Mouse (Mus musculus) hindbrain, embryonic 10.5 days (tissue): ENCODE data around the gene Tnxb. TPM values are rescaled to one million over a fixed set of nuclear protein-coding genes. Genes with fewer than 3 reads are reported as not detected.
"Not testable (repeated sequence)": the region's sequence is repeated elsewhere in the genome, so short reads cannot be mapped to it uniquely, and the experiment has no call there.

Experiments
- DNase-seq: peaks from one replicate; pipeline ENCODE4 v3.0.0-alpha.2; 2017; ENCODE audit warnings: low spot score
- H3K27ac ChIP-seq: fragments of 300-500 bp; sonication (generic); 2 replicates; pipeline ENCODE4 v1.5.1; 2016; ENCODE audit warnings: mild to moderate bottlenecking, moderate library complexity
- H3K27me3 ChIP-seq: fragments of 300-500 bp; sonication (generic); 2 replicates; pipeline ENCODE4 v1.6.1; 2016; ENCODE audit warnings: mild to moderate bottlenecking; ENCODE audit not compliant: poor library complexity, insufficient read depth, severe bottlenecking
- H3K36me3 ChIP-seq: fragments of 300-500 bp; sonication (generic); 2 replicates; pipeline ENCODE4 v1.6.1; 2016; ENCODE audit warnings: mild to moderate bottlenecking, moderate library complexity
- H3K4me1 ChIP-seq: fragments of 300-500 bp; sonication (generic); replicated peaks from 2 replicates; pipeline ENCODE4 v1.6.1; 2016; ENCODE audit warnings: mild to moderate bottlenecking
- H3K4me3 ChIP-seq: fragments of 300-500 bp; sonication (generic); 2 replicates; pipeline ENCODE4 v1.5.1; 2016; ENCODE audit warnings: mild to moderate bottlenecking, moderate library complexity
- H3K9me3 ChIP-seq: fragments of 300-500 bp; sonication (generic); 2 replicates; pipeline ENCODE4 v1.6.1; 2016; ENCODE audit warnings: mild to moderate bottlenecking, moderate library complexity
- WGBS: fragments of 180-500 bp; shearing (Covaris S2); methylation state at CpG from one replicate; pipeline ENCODE4 v1.1.7; 2016; 5-methylcytosine and 5-hydroxymethylcytosine counted together
- polyA plus RNA-seq: library from polyadenylated mRNA; unstranded; fragments of >200 nt; fragmentation: Nextera tagmentation; extraction: Ambion mirVana; gene quantifications from 2 replicates; pipeline ENCODE4 v1.2.1, GENCODE M21; 2016

Gene Tnxb
- polyA plus RNA-seq, 1 experiment from 2014 or later: 0.01 TPM

DNA sequence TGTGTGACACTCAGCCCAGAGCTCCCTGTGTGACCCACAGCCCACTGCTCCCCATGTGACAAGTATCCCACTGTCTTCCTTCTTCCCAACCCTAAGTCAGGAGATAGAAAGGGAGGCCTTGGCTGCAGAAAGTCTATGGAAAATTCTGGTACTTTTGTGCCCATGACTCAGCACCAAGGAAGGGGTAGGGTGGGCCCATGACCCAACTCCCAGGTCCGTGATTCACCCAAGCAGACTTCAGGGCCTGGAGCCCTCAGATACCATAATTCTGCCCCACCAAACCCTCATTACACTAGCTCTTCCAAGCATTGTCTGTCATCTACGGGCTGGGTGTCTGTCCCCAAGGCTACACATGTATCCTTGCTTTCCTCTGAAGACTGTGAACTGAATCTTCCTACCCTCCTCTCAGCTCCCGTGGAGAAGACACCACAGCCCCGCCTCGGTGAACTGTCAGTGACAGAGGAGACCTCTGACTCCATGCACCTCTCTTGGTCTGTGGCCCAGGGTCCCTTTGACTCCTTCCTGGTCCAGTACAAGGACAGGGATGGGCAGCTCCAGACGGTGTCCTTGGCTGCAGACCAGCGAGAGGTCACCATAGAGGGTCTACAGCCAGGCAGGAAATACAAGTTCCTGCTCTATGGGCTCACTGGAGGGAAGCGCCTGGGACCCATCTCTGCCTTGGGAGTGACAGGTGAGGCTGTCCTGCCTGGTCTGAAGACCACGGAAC lies 44.0 kb downstream of the Tnxb start:
- H3K4me3 ChIP-seq, DNase-seq, H3K36me3 ChIP-seq, H3K27ac ChIP-seq, H3K4me1 ChIP-seq, H3K9me3 ChIP-seq, H3K27me3 ChIP-seq: not testable (repeated sequence)
- 83% methylated on average over 9 of the region's 9 CpGs for WGBS

DNA sequence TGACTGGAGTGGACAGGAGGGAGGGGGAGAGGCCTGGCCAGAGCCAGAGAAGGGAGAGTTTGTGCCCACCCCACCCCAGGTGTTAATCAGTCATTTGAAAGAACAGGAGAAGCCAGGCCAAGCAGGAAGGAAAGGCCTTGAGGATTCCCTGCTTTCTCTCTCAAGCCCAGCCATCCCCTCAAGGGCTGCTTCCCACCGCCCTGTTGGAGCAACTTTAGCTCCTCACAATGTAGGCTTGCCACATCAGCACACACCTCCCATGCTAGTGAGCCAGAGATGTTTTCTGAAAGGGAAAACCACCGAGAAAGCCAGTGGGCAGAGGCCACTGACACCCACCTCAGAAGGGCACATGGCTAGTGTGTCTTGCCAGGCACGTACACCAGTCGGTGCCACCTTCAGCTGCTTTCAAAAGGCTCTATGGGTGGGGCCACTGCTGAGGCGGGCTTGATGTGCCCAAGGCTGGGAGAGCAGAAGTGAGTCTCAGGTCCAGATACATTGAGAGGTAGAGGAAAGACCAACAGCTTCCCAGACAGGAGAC lies 44.6 kb downstream of the Tnxb start:
- H3K27ac ChIP-seq, H3K36me3 ChIP-seq, H3K27me3 ChIP-seq, H3K9me3 ChIP-seq, H3K4me3 ChIP-seq, DNase-seq, H3K4me1 ChIP-seq: not testable (repeated sequence)
- 80% methylated on average over 5 of the region's 5 CpGs for WGBS

DNA sequence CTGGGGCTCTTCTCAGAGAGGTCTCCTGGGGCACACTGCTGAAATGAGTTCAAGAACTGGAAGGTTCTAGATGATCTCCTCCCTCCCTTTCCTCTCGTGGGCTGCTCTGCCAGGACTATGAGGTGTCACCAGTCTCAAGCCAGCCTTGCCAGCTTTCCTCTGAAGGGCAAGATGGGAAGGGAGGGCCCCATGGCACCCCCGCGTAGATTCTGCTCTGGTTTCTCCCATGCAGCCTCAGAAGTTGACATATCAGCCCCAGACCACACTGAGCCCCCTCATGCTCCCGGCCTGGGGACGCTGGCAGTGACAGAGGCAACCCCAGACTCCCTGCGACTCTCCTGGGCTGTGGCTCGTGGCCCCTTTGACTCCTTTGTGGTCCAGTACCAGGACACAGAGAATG lies 45.1 kb downstream of the Tnxb start:
- not testable (repeated sequence) for H3K27me3 ChIP-seq, H3K9me3 ChIP-seq, H3K4me1 ChIP-seq, H3K4me3 ChIP-seq, H3K36me3 ChIP-seq, DNase-seq, H3K27ac ChIP-seq
- 87% methylated on average over 7 of the region's 7 CpGs for WGBS

DNA sequence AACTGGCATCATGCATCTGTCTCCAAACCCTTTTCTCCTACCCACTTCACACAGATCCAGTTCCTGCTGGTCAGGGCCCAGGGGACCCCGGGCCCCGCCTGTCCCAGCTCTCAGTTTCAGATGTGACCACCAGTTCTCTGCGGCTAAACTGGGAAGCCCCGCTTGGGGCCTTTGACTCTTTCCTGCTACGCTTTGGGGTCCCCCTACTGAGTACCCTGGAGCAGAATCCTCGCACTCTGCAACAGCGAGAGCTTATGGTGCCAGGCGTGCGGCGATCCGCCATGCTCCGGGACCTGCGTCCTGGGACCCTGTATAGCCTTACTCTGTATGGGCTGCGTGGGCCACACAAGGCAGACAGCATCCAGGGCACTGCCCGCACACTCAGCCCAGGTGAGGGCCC lies 45.9 kb downstream of the Tnxb start:
- DNase-seq: no peak
- 89% methylated on average over 15 of the region's 15 CpGs for WGBS
- H3K9me3 ChIP-seq: no peaks in the 10 kb centered on the region
- H3K4me1 ChIP-seq: no peaks in the 10 kb centered on the region
- H3K27me3 ChIP-seq: no peaks in the 10 kb centered on the region
- no peak overlapping the region for H3K27ac ChIP-seq
- no peaks in the 10 kb centered on the region for H3K36me3 ChIP-seq
- no peak overlapping the region for H3K4me3 ChIP-seq

DNA sequence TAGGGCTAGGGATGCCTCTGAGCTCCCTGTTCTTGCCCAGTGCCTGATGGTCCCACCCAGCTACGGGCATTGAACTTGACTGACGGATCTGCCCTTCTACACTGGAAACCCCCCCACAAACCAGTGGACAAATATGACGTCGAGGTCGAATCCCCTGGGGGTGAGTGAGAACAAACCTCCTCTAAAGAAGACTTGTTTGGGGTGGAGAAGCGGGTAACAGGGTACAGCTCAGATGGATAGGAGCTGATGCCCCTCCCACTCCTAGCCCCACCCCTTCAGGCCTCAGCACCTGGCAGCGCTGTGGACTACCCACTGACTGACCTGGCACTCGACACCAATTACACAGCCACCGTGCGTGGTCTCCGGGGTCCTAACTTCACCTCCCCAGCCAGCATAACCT lies 47.1 kb downstream of the Tnxb start:
- no peak overlapping the region for H3K27ac ChIP-seq
- H3K27me3 ChIP-seq: no peaks in the 10 kb centered on the region
- no peak overlapping the region for H3K4me3 ChIP-seq
- H3K4me1 ChIP-seq: no peaks in the 10 kb centered on the region
- no peaks in the 10 kb centered on the region for H3K9me3 ChIP-seq
- WGBS: 82% methylated on average over 11 of the region's 11 CpGs
- no peak for DNase-seq
- no peaks in the 10 kb centered on the region for H3K36me3 ChIP-seq

DNA sequence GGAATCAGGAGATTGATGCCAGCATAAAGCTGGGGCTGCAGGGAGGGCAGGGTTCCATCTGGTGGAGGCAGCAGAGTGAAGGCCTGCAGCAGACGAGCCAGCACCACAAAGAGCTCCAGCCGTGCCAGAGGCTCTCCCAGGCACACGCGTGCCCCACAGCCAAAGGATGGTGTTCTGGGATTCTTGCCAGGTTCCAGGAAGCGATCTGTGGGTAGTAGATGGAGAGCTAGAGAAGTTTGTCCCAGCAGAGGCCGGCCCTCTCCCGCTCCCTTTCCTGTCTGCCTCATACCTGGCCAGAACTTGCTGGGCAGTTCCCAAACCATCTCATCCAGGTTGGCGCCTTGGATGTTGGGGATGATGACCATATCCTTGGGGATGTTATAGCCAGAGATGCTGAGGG lies 49.6 kb downstream of the Tnxb start:
- WGBS: 83% methylated on average over 8 of the region's 8 CpGs
- H3K27ac ChIP-seq, H3K27me3 ChIP-seq, H3K4me1 ChIP-seq, DNase-seq, H3K9me3 ChIP-seq, H3K4me3 ChIP-seq, H3K36me3 ChIP-seq: not testable (repeated sequence)

DNA sequence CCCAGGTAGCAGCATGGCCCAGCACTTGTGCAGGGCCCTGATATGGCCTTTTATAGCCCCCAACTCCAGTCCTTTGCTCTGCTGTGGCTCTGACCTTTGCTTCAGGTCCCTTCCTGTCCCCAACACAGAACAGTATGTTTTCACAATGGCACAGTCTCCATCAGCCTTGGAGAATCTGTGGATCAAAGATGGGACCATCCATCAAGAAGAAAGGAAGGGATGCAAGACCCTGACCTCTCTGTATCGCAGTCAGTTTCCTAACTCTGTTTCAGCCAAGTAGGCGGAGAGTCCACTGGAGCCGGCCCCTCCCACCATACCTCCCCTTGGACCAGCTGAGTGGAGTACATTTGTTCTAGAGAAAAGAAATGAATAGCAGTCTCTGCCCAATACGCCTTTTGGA lies 51.9 kb downstream of the Tnxb start:
- not testable (repeated sequence) for H3K27me3 ChIP-seq, DNase-seq, H3K27ac ChIP-seq, H3K4me1 ChIP-seq, H3K9me3 ChIP-seq, H3K4me3 ChIP-seq, H3K36me3 ChIP-seq
- WGBS: 83% methylated on average over 4 of the region's 4 CpGs

DNA sequence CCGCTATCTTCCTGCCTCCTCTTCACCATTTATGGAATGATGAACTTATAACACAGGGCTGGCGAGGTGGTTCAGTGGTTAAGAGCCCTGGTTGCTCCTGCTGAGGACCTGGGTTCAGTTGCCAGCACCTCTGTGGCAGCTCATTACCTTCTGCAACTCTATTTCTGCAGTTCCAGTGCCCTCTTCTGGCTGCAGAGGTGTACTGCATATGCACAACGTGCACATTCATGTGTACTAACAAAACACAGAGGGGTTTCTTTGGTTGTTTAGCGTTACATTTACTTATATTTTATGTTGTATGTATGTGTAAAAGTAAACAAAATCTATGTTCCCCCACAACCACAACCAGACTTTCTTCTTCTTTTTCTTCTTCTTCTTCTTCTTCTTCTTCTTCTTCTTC lies 52.7 kb downstream of the Tnxb start:
- DNase-seq: no peak
- peaks cover 8% of the 10 kb centered on the region; the same call in 1 of the 2 replicates for H3K9me3 ChIP-seq
- H3K4me1 ChIP-seq: no peaks in the 10 kb centered on the region
- no peaks in the 10 kb centered on the region for H3K36me3 ChIP-seq
- H3K4me3 ChIP-seq: no peak overlapping the region
- no peaks in the 10 kb centered on the region for H3K27me3 ChIP-seq
- WGBS: 86% methylated on average over 4 of the region's 4 CpGs
- no peak overlapping the region for H3K27ac ChIP-seq

DNA sequence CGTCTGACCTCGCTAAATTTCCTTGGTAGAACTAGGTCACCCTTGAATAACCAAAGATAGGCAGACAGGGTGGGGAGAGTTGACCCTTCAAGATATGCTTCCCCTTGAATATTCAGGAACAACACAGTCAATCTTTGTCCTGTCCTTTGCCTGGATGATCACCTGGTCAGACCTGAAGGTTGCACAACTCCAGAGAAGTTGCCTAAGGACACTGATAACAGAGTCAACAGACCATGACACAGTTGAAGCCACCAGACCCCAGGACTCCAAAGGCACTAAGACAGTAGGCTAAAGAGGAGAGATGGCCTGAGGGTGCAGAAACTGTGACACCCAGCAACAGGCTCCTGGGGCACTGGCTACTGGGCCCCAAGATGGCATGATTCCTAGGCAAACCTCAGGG lies 57.6 kb downstream of the Tnxb start:
- no peaks in the 10 kb centered on the region for H3K36me3 ChIP-seq
- H3K4me3 ChIP-seq: no peak overlapping the region
- no peaks in the 10 kb centered on the region for H3K27me3 ChIP-seq
- H3K4me1 ChIP-seq: 0 out of 2 replicates have a peak, but pooled peaks cover 2% of the 10 kb centered on the region
- 84% methylated on average over 2 of the region's 2 CpGs for WGBS
- H3K27ac ChIP-seq: no peak overlapping the region
- peaks cover 3% of the 10 kb centered on the region; the same call in 1 of the 2 replicates for H3K9me3 ChIP-seq
- DNase-seq: no peak

DNA sequence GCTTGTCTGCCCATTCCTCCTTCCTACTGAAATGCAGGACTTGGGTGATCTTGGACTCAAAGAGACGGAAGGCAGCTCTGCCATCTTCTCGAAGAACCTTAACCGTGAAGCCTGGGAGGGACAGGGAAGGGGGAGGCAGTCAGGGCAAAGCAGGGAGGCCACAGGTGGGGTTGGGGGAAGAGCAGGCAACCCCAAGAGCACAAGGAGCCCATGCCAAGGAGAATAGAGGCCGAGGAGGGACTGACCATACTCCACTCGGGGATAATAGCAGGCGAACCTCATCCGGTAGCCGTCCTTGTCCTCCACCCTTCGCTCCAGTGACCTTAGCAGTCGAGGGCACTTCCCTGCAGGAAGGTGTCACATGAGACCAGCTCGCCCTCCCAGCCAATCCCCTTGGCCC lies 58.8 kb downstream of the Tnxb start:
- H3K4me1 ChIP-seq, H3K27me3 ChIP-seq, DNase-seq, H3K27ac ChIP-seq, H3K36me3 ChIP-seq, H3K4me3 ChIP-seq, H3K9me3 ChIP-seq: not testable (repeated sequence)
- 79% methylated on average over 11 of the region's 11 CpGs for WGBS

DNA sequence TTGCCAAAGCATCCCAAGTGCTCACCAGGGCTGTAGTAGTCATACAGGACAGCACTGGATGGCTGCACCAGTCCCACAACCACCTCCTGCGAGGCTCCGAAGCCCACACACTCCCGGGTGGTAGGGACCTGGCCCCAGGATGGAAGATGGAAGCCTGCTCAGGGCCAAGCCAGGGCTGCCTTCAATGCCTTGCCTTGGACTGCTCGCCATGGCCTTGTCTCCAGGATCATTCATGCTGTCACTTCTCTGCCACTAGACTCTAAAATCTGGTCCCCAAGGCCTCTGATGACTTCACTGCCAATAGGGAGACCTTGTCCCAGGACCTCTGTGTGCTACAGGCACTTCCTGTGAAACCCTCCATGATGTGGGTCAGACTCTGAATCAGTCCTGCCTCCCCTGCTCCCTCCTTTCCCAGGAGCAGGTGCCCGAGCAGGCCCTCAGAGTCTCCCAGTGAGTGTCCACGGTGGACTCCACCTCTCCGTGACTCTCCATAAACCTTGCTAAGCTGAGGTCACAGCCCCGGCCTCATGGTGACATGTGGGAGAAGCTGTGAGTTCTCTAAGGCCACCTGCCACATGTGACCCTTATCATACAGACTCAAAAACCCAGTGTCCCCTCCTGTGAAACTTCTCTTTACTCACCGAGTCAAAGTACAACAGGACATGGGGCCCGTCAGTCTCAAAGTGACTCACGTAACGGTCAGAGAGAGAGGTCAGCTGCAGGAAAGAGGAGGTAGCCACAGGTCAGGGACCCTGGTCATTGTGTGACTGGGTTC lies 59.6 kb downstream of the Tnxb start:
- H3K27ac ChIP-seq, H3K36me3 ChIP-seq, H3K4me1 ChIP-seq, H3K27me3 ChIP-seq, H3K4me3 ChIP-seq, DNase-seq, H3K9me3 ChIP-seq: not testable (repeated sequence)
- WGBS: 81% methylated on average over 12 of the region's 12 CpGs

DNA sequence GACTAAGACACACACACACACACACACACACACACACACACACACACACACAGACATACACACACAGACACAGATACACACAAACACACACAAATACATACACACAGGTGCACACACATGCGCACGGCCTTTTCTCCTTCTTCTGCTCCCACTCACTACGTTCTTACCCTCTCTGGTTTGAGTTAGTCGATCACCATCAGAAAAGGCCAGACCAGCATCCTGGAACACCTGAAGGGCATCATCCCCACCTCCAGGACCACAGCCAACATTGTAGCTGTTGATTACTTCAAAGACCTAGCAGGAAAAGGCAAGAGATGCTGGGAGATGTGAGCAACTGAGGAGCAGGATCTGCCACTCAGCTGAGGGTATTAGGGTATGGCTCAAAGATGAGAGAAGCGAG lies 67.1 kb downstream of the Tnxb start:
- H3K27ac ChIP-seq, H3K4me1 ChIP-seq, H3K36me3 ChIP-seq, H3K4me3 ChIP-seq, DNase-seq, H3K9me3 ChIP-seq: not testable (repeated sequence)
- WGBS: 87% methylated on average over 5 of the region's 5 CpGs
- H3K27me3 ChIP-seq: peaks cover 11% of the 10 kb centered on the region

DNA sequence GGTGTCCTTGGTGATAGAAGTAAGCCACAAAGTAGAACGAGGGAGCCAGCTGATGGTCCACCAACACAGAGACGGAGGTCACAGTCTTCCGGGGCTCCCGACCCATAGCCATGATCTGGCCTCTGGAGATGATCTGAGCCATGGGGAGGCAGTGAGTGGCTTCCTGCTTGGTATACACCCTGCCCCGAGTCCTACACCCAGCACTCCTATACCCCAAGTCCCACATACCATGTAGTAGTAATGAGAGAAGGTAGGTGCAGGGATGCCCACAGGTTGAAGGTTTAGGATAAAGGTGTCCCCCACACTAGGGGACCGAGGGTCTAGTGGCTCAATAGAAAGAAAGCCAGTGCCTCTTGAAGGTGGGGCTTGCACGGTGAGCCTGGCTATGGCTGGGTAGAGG lies 69.4 kb downstream of the Tnxb start:
- not testable (repeated sequence) for H3K4me3 ChIP-seq
- 90% methylated on average over 7 of the region's 7 CpGs for WGBS

More for the DNA sequence above, 69.4 kb downstream of the Tnxb start:
- not testable (repeated sequence) for H3K36me3 ChIP-seq, H3K27ac ChIP-seq, H3K9me3 ChIP-seq, DNase-seq, H3K4me1 ChIP-seq
- H3K27me3 ChIP-seq: peaks cover 11% of the 10 kb centered on the region
